Comparison of ENCODE assay signal across 27 mouse cellular contexts in the genomic region with DNA sequence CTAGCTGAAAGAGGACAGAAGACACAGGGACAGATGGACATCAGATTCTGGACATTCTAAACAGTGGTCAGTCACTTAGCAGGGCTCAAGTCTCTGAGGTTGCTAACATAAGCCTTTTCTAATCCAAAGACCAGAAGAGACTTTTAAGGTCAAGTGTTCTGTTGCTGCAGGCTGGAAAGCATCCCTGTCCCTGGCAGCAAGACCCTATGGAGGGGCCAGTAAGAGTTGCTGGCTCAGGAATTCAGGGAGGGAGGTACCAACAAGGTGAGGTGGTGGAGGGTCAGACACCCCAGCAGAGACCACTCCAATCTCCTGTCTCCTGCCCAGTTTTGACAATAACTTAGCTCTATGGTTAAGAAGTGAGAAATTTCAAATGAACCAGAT. TPM values are rescaled to one million over a fixed set of nuclear protein-coding genes. Genes with fewer than 3 reads are reported as not detected.
DNase-seq lines count a peak whose midpoint lies in the region; ATAC-seq and TF ChIP-seq lines count a peak whose summit lies in the region.
"Had no signal": no experiment of that assay in that cellular context is flagged by ENCODE, and none has a peak within 500 bp of the region (broad histone marks: within the 10 kb centered on the region; RNA-seq: fewer than 3 reads in every experiment).

No protein-coding gene starts in this region.

- H3K4me2 ChIP-seq in kidney, embryonic 14.5 days (replicated peaks; ENCODE audit: low read depth, low read length) = no peak overlapping the region
- H3K4me2 ChIP-seq: embryonic facial prominence, embryonic 12.5 days; embryonic facial prominence, embryonic 15.5 days; heart, embryonic 13.5 days; hindbrain, embryonic 13.5 days; intestine, embryonic 15.5 days had no signal

- no peak for TF ChIP-seq CTCF in gastrocnemius, adult 2 months (IDR thresholded peaks at IDR 0.05)

- H3K4me1 ChIP-seq in kidney, embryonic 14.5 days (ENCODE audit: control insufficient read depth, insufficient read depth, low read length) = peaks cover 4% of the 10 kb centered on the region; the same call in 1 of the 2 replicates
- H3K4me1 ChIP-seq: embryonic facial prominence, embryonic 12.5 days; hindbrain, embryonic 13.5 days; intestine, embryonic 15.5 days had no signal

- DNase-seq in gastrocnemius, adult 2 months = peak; percentile 78
- DNase-seq in gastrocnemius, postnatal 36 days = no peak
- DNase-seq in kidney, postnatal 10 days = peak; percentile 3
- DNase-seq in skeletal muscle tissue, adult 2 months (ENCODE audit: low read depth, low spot score) = peak; percentile 64
- DNase-seq in cerebellum, adult 18-20 months = no peak
- DNase-seq: adrenal gland, adult 2 months; adrenal gland, postnatal 14 days; B cell, adult 2 months; cerebellum, adult 11-12 months; cerebellum, adult 9-10 months; cerebellum, postnatal 14 days; forebrain, postnatal 0 days; heart, adult 18-20 months; heart, postnatal 14 days; kidney, adult 11 months had no signal

- intact Hi-C loops in gastrocnemius, adult 2 months (cut with DNase I) = no loop called here
- intact Hi-C loops in gastrocnemius, postnatal 36 days (cut with DNase I) = no loop called here

- H3K4me3 ChIP-seq in gastrocnemius, adult 2 months = peak overlapping the region; percentile 35; the same call in 1 of the 2 replicates
- no peak overlapping the region for H3K4me3 ChIP-seq in kidney, embryonic 14.5 days (ENCODE audit: low read length)
- H3K4me3 ChIP-seq: embryonic facial prominence, embryonic 12.5 days; embryonic facial prominence, embryonic 15.5 days; heart, embryonic 10.5 days; heart, embryonic 13.5 days; hindbrain, embryonic 13.5 days; intestine, embryonic 15.5 days had no signal

- H3K9me3 ChIP-seq in kidney, embryonic 14.5 days (ENCODE audit: control insufficient read depth, low read length) = no peaks in the 10 kb centered on the region; the same call in 1 of the 2 replicates
- H3K9me3 ChIP-seq: embryonic facial prominence, embryonic 12.5 days; embryonic facial prominence, embryonic 15.5 days; heart, embryonic 10.5 days; heart, embryonic 13.5 days; hindbrain, embryonic 13.5 days; intestine, embryonic 15.5 days had no signal

- no peak for ATAC-seq in kidney, embryonic 14.5 days (ENCODE audit: low FRiP score, low TSS enrichment)
- ATAC-seq: forebrain, embryonic 14.5 days; forebrain, postnatal 0 days; hindbrain, embryonic 16.5 days had no signal

- no peaks in the 10 kb centered on the region for H3K27me3 ChIP-seq in kidney, embryonic 14.5 days (ENCODE audit: control insufficient read depth, insufficient read depth, low read length)
- H3K27me3 ChIP-seq: CH12.LX; embryonic facial prominence, embryonic 12.5 days; embryonic facial prominence, embryonic 15.5 days; heart, embryonic 13.5 days; hindbrain, embryonic 13.5 days; intestine, embryonic 15.5 days had no signal

- H3K27ac ChIP-seq in gastrocnemius, adult 2 months = peak overlapping the region; percentile 96
- H3K27ac ChIP-seq in kidney, embryonic 14.5 days (ENCODE audit: low read depth, low read length) = no peak overlapping the region
- H3K27ac ChIP-seq: embryonic facial prominence, embryonic 12.5 days; embryonic facial prominence, embryonic 15.5 days; heart, embryonic 10.5 days; heart, embryonic 13.5 days; hindbrain, embryonic 13.5 days; intestine, embryonic 15.5 days had no signal

- H3K9ac ChIP-seq in kidney, embryonic 14.5 days (ENCODE audit: low read depth, low read length) = no peak overlapping the region
- H3K9ac ChIP-seq: embryonic facial prominence, embryonic 12.5 days; embryonic facial prominence, embryonic 15.5 days; forebrain, postnatal 0 days; heart, embryonic 13.5 days; hindbrain, embryonic 13.5 days; intestine, embryonic 15.5 days had no signal

- H3K36me3 ChIP-seq in kidney, embryonic 14.5 days (ENCODE audit: control insufficient read depth, insufficient read depth, low read length) = peaks cover 74% of the 10 kb centered on the region

RNA-seq across cellular contexts. Expression of gene Mlec, which starts 11.2 kb away (rescaled TPM):
- total RNA-seq in gastrocnemius, adult 2 months (2021) = 100 to 1,000 TPM; 138 to 200 TPM
- total RNA-seq in gastrocnemius, postnatal 36 days (2021) = 100 to 1,000 TPM; 163 to 241 TPM
- polyA plus RNA-seq in kidney, embryonic 14.5 days (2014; fragmentation: Nextera tagmentation; extraction: Ambion mirVana) = 57.8 and 75.5 TPM in 2 replicates

RNA-seq across cellular contexts. Expression of gene Unc119b, which starts 12.0 kb away (rescaled TPM):
- 10 to 100 TPM; 11.8 to 15.7 TPM for total RNA-seq in gastrocnemius, adult 2 months (2021)
- 1 to 10 TPM; 8.5 to 9.0 TPM for total RNA-seq in gastrocnemius, postnatal 36 days (2021)
- 26.3 and 50.3 TPM in 2 replicates for polyA plus RNA-seq in kidney, embryonic 14.5 days (2014; fragmentation: Nextera tagmentation; extraction: Ambion mirVana)

RNA-seq across cellular contexts. Expression of gene Acads, which starts 27.6 kb away (rescaled TPM):
- total RNA-seq in gastrocnemius, adult 2 months (2021) = 10 to 100 TPM; 49.9 to 81.7 TPM
- total RNA-seq in gastrocnemius, postnatal 36 days (2021) = 10 to 100 TPM; 68.8 to 71.7 TPM
- 54.2 and 68.5 TPM in 2 replicates for polyA plus RNA-seq in kidney, embryonic 14.5 days (2014; fragmentation: Nextera tagmentation; extraction: Ambion mirVana)

RNA-seq across cellular contexts. Expression of gene Cabp1, which starts 47.4 kb away (rescaled TPM):
- 1 to 10 TPM in 1 of 2 experiments, under 1 TPM in 1; 0.79 to 1.5 TPM for total RNA-seq in gastrocnemius, adult 2 months (2021)
- total RNA-seq in gastrocnemius, postnatal 36 days (2021) = 1 to 10 TPM; 1.3 to 1.4 TPM
- polyA plus RNA-seq in kidney, embryonic 14.5 days (2014; fragmentation: Nextera tagmentation; extraction: Ambion mirVana) = 2.0 and 2.4 TPM in 2 replicates
- total RNA-seq: hematopoietic stem cell, adult 5-6 weeks had no signal

RNA-seq across cellular contexts. Expression of gene Gm10401, which starts 48.6 kb away (rescaled TPM):
- not detected for total RNA-seq in gastrocnemius, adult 2 months (2021)
- not detected for total RNA-seq in gastrocnemius, postnatal 36 days (2021)
- polyA plus RNA-seq in kidney, embryonic 14.5 days (2014; fragmentation: Nextera tagmentation; extraction: Ambion mirVana) = 54.5 and 60.9 TPM in 2 replicates
- total RNA-seq: adrenal gland, adult 2 months; adrenal gland, postnatal 14 days; forebrain, postnatal 0 days; heart, adult 18-20 months; heart, postnatal 14 days; hematopoietic stem cell, adult 5-6 weeks had no signal
- polyA plus RNA-seq: adrenal gland, adult 2 months; frontal cortex, adult 2 months had no signal

Comparison
In these comparisons a context has a peak if more than half of its experiments do, and no peak if none do; other contexts are left out.
1. DNase-seq: peak in gastrocnemius, adult 2 months (single experiment), kidney, postnatal 10 days (single experiment) and skeletal muscle tissue, adult 2 months (single experiment); none in gastrocnemius, postnatal 36 days (0 of 2) and cerebellum, adult 18-20 months (0 of 2).